Mouse (Mus musculus) neural tube, embryonic 13.5 days (tissue): Measurements from ENCODE around the gene Gm9736. TPM values are rescaled to one million over a fixed set of nuclear protein-coding genes. Genes with fewer than 3 reads are reported as not detected.
"Not testable (repeated sequence)": the region's sequence is repeated elsewhere in the genome, so short reads cannot be mapped to it uniquely, and the experiment has no call there.

Source experiments
- ATAC-seq: fragments of 200-750 bp; cut with Nextera tagmentation; 2 replicates; pipeline ENCODE4 v1.8.0; 2017; ENCODE audit warnings: low read depth, mild to moderate bottlenecking, moderate TSS enrichment, moderate library complexity
- H3K27ac ChIP-seq: fragments of 300-500 bp; sonication (generic); replicated peaks from 2 replicates; pipeline ENCODE4 v1.5.1; 2015; ENCODE audit warnings: moderate library complexity, mild to moderate bottlenecking, inconsistent platforms
- H3K27me3 ChIP-seq: fragments of 300-500 bp; sonication (generic); 2 replicates; pipeline ENCODE4 v1.6.1; 2015; ENCODE audit warnings: mild to moderate bottlenecking, inconsistent platforms
- H3K36me3 ChIP-seq: fragments of 300-500 bp; sonication (generic); 2 replicates; pipeline ENCODE4 v1.6.1; 2015; ENCODE audit warnings: mild to moderate bottlenecking, inconsistent platforms
- H3K4me1 ChIP-seq: fragments of 300-500 bp; sonication (generic); replicated peaks from 2 replicates; pipeline ENCODE4 v1.6.1; 2015; ENCODE audit warnings: inconsistent platforms
- H3K4me2 ChIP-seq: fragments of 300-500 bp; sonication (generic); 2 replicates; pipeline ENCODE4 v1.6.1; 2015; ENCODE audit warnings: inconsistent platforms, mild to moderate bottlenecking, moderate library complexity
- H3K4me3 ChIP-seq: fragments of 300-500 bp; sonication (generic); 2 replicates; pipeline ENCODE4 v1.5.1; 2015; ENCODE audit warnings: mild to moderate bottlenecking, inconsistent platforms
- H3K9ac ChIP-seq: fragments of 300-500 bp; sonication (generic); 2 replicates; pipeline ENCODE4 v1.6.1; 2015; ENCODE audit warnings: moderate library complexity, mild to moderate bottlenecking, inconsistent platforms
- H3K9me3 ChIP-seq: fragments of 300-500 bp; sonication (generic); 2 replicates; pipeline ENCODE4 v1.6.1; 2016; ENCODE audit warnings: inconsistent platforms
- WGBS: fragments of 180-500 bp; shearing (Covaris S2); methylation state at CpG from one replicate; pipeline ENCODE4 v1.1.7; 2015; 5-methylcytosine and 5-hydroxymethylcytosine counted together
- polyA plus RNA-seq: library from polyadenylated mRNA; unstranded; fragments of >200 nt; fragmentation: Nextera tagmentation; extraction: Ambion mirVana; gene quantifications from 2 replicates; pipeline ENCODE4 v1.2.1, GENCODE M21; 2015

The Gm9736 gene
- polyA plus RNA-seq, 1 experiment from 2014 or later, result not detected

GRCm38 (mm10) chr10:77715507-77715906 lies 35.6 kb downstream of the Gm9736 start, which contains the start of gene Gm10142:
Gm10142 (plus strand) TSS chr10:77715807.
- 93% methylated on average over 1 of the region's 1 CpGs for WGBS
- Histone ChIP-seq H3K9me3 (no peaks in the 10 kb centered on the region), H3K27me3 (no peaks in the 10 kb centered on the region), H3K4me3 (no peak within 1 kb of the TSS), H3K4me2 (no peak within 1 kb of the TSS), H3K27ac (no peak within 1 kb of the TSS), H3K9ac (no peak within 1 kb of the TSS), H3K4me1 (no peaks in the 10 kb centered on the region), H3K36me3 (no peaks in the 10 kb centered on the region)
- ATAC-seq, result no peak

GRCm38 (mm10) chr10:77713734-77714133 lies 37.4 kb downstream of the Gm9736 start:
- Histone ChIP-seq H3K9me3 (no peaks in the 10 kb centered on the region), H3K4me1 (no peaks in the 10 kb centered on the region), H3K36me3 (no peaks in the 10 kb centered on the region), H3K9ac (no peak overlapping the region), H3K4me2 (no peak overlapping the region), H3K4me3 (no peak overlapping the region), H3K27ac (no peak overlapping the region), H3K27me3 (no peaks in the 10 kb centered on the region)
- WGBS, result 70% methylated on average over 4 of the region's 4 CpGs
- no peak for ATAC-seq

DNA sequence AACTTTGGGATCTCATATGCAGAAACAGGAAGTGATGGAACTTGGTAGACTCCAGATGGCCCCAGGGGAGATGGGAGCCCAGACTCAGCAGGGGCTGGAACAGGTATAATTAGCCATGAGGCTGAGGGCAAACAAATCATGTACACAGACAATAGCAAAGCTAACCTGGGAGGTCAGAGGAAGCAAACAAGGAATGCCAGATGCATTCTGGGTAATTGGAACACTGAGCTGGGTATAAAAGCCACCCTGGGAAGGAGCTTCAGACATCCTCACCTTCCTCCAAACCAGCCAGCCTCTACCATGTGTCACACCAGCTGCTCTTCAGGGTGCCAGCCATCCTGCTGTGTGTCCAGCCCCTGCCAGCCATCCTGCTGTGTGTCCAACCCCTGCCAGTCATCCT lies 40.0 kb downstream of the Gm9736 start, which contains the start of gene Gm10024:
TSS of gene Gm10024 (plus strand) at position 301 of the 400 bp plus-strand sequence.
- H3K9ac ChIP-seq, ATAC-seq, H3K4me2 ChIP-seq: not testable (repeated sequence)

GRCm38 (mm10) chr10:77709831-77710230 lies 41.3 kb downstream of the Gm9736 start:
- Histone ChIP-seq H3K9me3 (peaks cover 3% of the 10 kb centered on the region; the same call in 1 of the 2 replicates), H3K4me3 (no peak overlapping the region), H3K36me3 (no peaks in the 10 kb centered on the region), H3K4me1 (no peaks in the 10 kb centered on the region), H3K27ac (no peak overlapping the region), H3K9ac (no peak overlapping the region), H3K4me2 (no peak overlapping the region), H3K27me3 (no peaks in the 10 kb centered on the region)
- ATAC-seq, result no peak
- 82% methylated on average over 3 of the region's 3 CpGs for WGBS

More for the DNA sequence above, 40.0 kb downstream of the Gm9736 start, which contains the start of gene Gm10024:
- not testable (repeated sequence) for H3K4me1 ChIP-seq, H3K27ac ChIP-seq, H3K27me3 ChIP-seq, H3K36me3 ChIP-seq, H3K9me3 ChIP-seq, H3K4me3 ChIP-seq

GRCm38 (mm10) chr10:77706326-77706725 lies 44.8 kb downstream of the Gm9736 start, which contains the start of gene Gm10272:
Gm10272 (plus strand) TSS chr10:77706626.
- Histone ChIP-seq H3K36me3 (no peaks in the 10 kb centered on the region), H3K9ac (no peak within 1 kb of the TSS), H3K9me3 (peaks cover 3% of the 10 kb centered on the region; the same call in 1 of the 2 replicates), H3K27ac (no peak within 1 kb of the TSS), H3K4me1 (no peaks in the 10 kb centered on the region), H3K4me2 (no peak within 1 kb of the TSS), H3K4me3 (no peak within 1 kb of the TSS), H3K27me3 (no peaks in the 10 kb centered on the region)
- ATAC-seq, result no peak
- WGBS, result 93% methylated on average over 1 of the region's 1 CpGs

Other genes with a start within 250 kb of the Gm9736 start
- 41.4 and 43.5 TPM in 2 replicates for gene Fam207a, start 235.6 kb downstream of the Gm9736 start, polyA plus RNA-seq
- gene Itgb2, start 221.1 kb downstream of the Gm9736 start, polyA plus RNA-seq, result 1.0 TPM in 2 replicates
- 78.9 and 79.7 TPM in 2 replicates for gene Pttg1ip, start 169.6 kb downstream of the Gm9736 start, polyA plus RNA-seq
- gene Sumo3, start 145.3 kb downstream of the Gm9736 start, polyA plus RNA-seq, result 248 and 252 TPM in 2 replicates
- gene Gm49325, start 145.2 kb downstream of the Gm9736 start, polyA plus RNA-seq, result 2.0 and 8.6 TPM in 2 replicates
- 86.8 and 87.9 TPM in 2 replicates for gene Ube2g2, start 129.1 kb downstream of the Gm9736 start, polyA plus RNA-seq
- gene Tspear, start 64.8 kb downstream of the Gm9736 start, polyA plus RNA-seq, result 0.48 and 2.0 TPM in 2 replicates
- not detected in 2 replicates for gene Gm19402, start 60.6 kb downstream of the Gm9736 start, polyA plus RNA-seq
- not detected in 2 replicates for gene Gm9508, start 54.1 kb downstream of the Gm9736 start, polyA plus RNA-seq
- gene Gm10272, start 44.7 kb downstream of the Gm9736 start, polyA plus RNA-seq, result not detected in 2 replicates
- gene Gm10024, start 39.9 kb downstream of the Gm9736 start, polyA plus RNA-seq, result not detected in 2 replicates
- gene Gm10142, start 35.5 kb downstream of the Gm9736 start, polyA plus RNA-seq, result not detected in 2 replicates
- gene Krtap12-1, start 30.8 kb downstream of the Gm9736 start, polyA plus RNA-seq, result not detected in 2 replicates
- not detected in 2 replicates for gene Gm10100, start 24.9 kb downstream of the Gm9736 start, polyA plus RNA-seq
- not detected in 2 replicates for gene Gm18596, start 8.7 kb downstream of the Gm9736 start, polyA plus RNA-seq
- not detected in 2 replicates for gene Gm3233, start 8.3 kb upstream of the Gm9736 start, polyA plus RNA-seq
- gene Gm3238, start 20.0 kb upstream of the Gm9736 start, polyA plus RNA-seq, result not detected in 2 replicates
- gene Gm7138, start 25.6 kb upstream of the Gm9736 start, polyA plus RNA-seq, result not detected in 2 replicates
- gene Gm3250, start 31.2 kb upstream of the Gm9736 start, polyA plus RNA-seq, result not detected in 2 replicates
- not detected in 2 replicates for gene Gm7137, start 36.8 kb upstream of the Gm9736 start, polyA plus RNA-seq
- gene Gm9639, start 43.7 kb upstream of the Gm9736 start, polyA plus RNA-seq, result not detected in 2 replicates
- gene Gm19668, start 47.8 kb upstream of the Gm9736 start, polyA plus RNA-seq, result not detected in 2 replicates
- not detected in 2 replicates for gene Gm9507, start 60.5 kb upstream of the Gm9736 start, polyA plus RNA-seq
- not detected in 2 replicates for gene Gm2696, start 63.3 kb upstream of the Gm9736 start, polyA plus RNA-seq
- not detected in 2 replicates for gene Krtap10-4, start 75.7 kb upstream of the Gm9736 start, polyA plus RNA-seq
- gene Krtap10-10, start 84.6 kb upstream of the Gm9736 start, polyA plus RNA-seq, result not detected in 2 replicates
- not detected in 2 replicates for gene Gm36176, start 95.4 kb upstream of the Gm9736 start, polyA plus RNA-seq
- not detected in 2 replicates for gene Gm10318, start 101.5 kb upstream of the Gm9736 start, polyA plus RNA-seq
- gene Gm3285, start 110.6 kb upstream of the Gm9736 start, polyA plus RNA-seq, result not detected in 2 replicates
- gene Lrrc3, start 151.2 kb upstream of the Gm9736 start, polyA plus RNA-seq, result 11.5 and 12.1 TPM in 2 replicates
- gene Trpm2, start 219.2 kb upstream of the Gm9736 start, polyA plus RNA-seq, result 4.1 and 4.9 TPM in 2 replicates
- gene 1810043G02Rik, start 227.2 kb upstream of the Gm9736 start, polyA plus RNA-seq, result 36.8 and 37.4 TPM in 2 replicates